Mouse (Mus musculus): ENCODE data around the gene Maml2.

Gene Maml2

GRCm38 (mm10) chr9:13307226-13307625 lies 9.5 kb downstream of the Maml2 start:
- in situ Hi-C loops (cut with MboI; ENCODE audit: low pct_unique_long_range_greater_than_20kb in 1 of 2, low sequenced_read_pairs in 2 of 2, unreplicated experiment in 1 of 2), result no loop called here

- in situ Hi-C loops (cut with MboI; ENCODE audit: low pct_unique_long_range_greater_than_20kb in 1 of 2, low sequenced_read_pairs in 2 of 2, unreplicated experiment in 1 of 2), result no loop called here
These were observed 11.0 kb downstream of the Maml2 start for GRCm38 (mm10) chr9:13308718-13309117.

- in situ Hi-C loops (cut with MboI; ENCODE audit: low pct_unique_long_range_greater_than_20kb in 1 of 2, low sequenced_read_pairs in 2 of 2, unreplicated experiment in 1 of 2), result no loop called here
These were observed 12.1 kb downstream of the Maml2 start for GRCm38 (mm10) chr9:13309807-13310206.

GRCm38 (mm10) chr9:13310236-13310635 lies 12.5 kb downstream of the Maml2 start:
- in situ Hi-C loops (cut with MboI; ENCODE audit: low pct_unique_long_range_greater_than_20kb in 1 of 2, low sequenced_read_pairs in 2 of 2, unreplicated experiment in 1 of 2), result no loop called here

GRCm38 (mm10) chr9:13311094-13311493 lies 13.3 kb downstream of the Maml2 start:
- in situ Hi-C loops (cut with MboI; ENCODE audit: low pct_unique_long_range_greater_than_20kb in 1 of 2, low sequenced_read_pairs in 2 of 2, unreplicated experiment in 1 of 2), result no loop called here

GRCm38 (mm10) chr9:13313923-13314322 lies 16.2 kb downstream of the Maml2 start:
- in situ Hi-C loops (cut with MboI; ENCODE audit: low pct_unique_long_range_greater_than_20kb in 1 of 2, low sequenced_read_pairs in 2 of 2, unreplicated experiment in 1 of 2), result no loop called here

- in situ Hi-C loops (cut with MboI; ENCODE audit: low pct_unique_long_range_greater_than_20kb in 1 of 2, low sequenced_read_pairs in 2 of 2, unreplicated experiment in 1 of 2), result no loop called here
These were observed 16.8 kb downstream of the Maml2 start for GRCm38 (mm10) chr9:13314577-13315004.

- in situ Hi-C loops (cut with MboI; ENCODE audit: low pct_unique_long_range_greater_than_20kb in 1 of 2, low sequenced_read_pairs in 2 of 2, unreplicated experiment in 1 of 2), result no loop called here
These were observed 17.6 kb downstream of the Maml2 start for GRCm38 (mm10) chr9:13315393-13315792.

- in situ Hi-C loops (cut with MboI; ENCODE audit: low pct_unique_long_range_greater_than_20kb in 1 of 2, low sequenced_read_pairs in 2 of 2, unreplicated experiment in 1 of 2), result no loop called here
These were observed 21.8 kb downstream of the Maml2 start for GRCm38 (mm10) chr9:13319566-13319965.

- in situ Hi-C loops (cut with MboI; ENCODE audit: low pct_unique_long_range_greater_than_20kb in 1 of 2, low sequenced_read_pairs in 2 of 2, unreplicated experiment in 1 of 2), result no loop called here
These were observed 23.1 kb downstream of the Maml2 start for GRCm38 (mm10) chr9:13320800-13321364.

GRCm38 (mm10) chr9:13323074-13323473 lies 25.3 kb downstream of the Maml2 start:
- in situ Hi-C loops (cut with MboI; ENCODE audit: low pct_unique_long_range_greater_than_20kb in 1 of 2, low sequenced_read_pairs in 2 of 2, unreplicated experiment in 1 of 2), result no loop called here

GRCm38 (mm10) chr9:13323612-13324011 lies 25.9 kb downstream of the Maml2 start:
- in situ Hi-C loops (cut with MboI; ENCODE audit: low pct_unique_long_range_greater_than_20kb in 1 of 2, low sequenced_read_pairs in 2 of 2, unreplicated experiment in 1 of 2), result no loop called here

GRCm38 (mm10) chr9:13414230-13414766 lies 116.5 kb downstream of the Maml2 start:
- in situ Hi-C loops (cut with MboI; ENCODE audit: low pct_unique_long_range_greater_than_20kb in 1 of 2, low sequenced_read_pairs in 2 of 2, unreplicated experiment in 1 of 2), result no loop called here

GRCm38 (mm10) chr9:13425031-13425940 lies 127.5 kb downstream of the Maml2 start:
- in situ Hi-C loops (cut with MboI; ENCODE audit: low pct_unique_long_range_greater_than_20kb in 1 of 2, low sequenced_read_pairs in 2 of 2, unreplicated experiment in 1 of 2), result no loop called here

GRCm38 (mm10) chr9:13429477-13430125 lies 131.8 kb downstream of the Maml2 start:
- in situ Hi-C loops (cut with MboI; ENCODE audit: low pct_unique_long_range_greater_than_20kb in 1 of 2, low sequenced_read_pairs in 2 of 2, unreplicated experiment in 1 of 2), result no loop called here

- in situ Hi-C loops (cut with MboI; ENCODE audit: low pct_unique_long_range_greater_than_20kb in 1 of 2, low sequenced_read_pairs in 2 of 2, unreplicated experiment in 1 of 2), result no loop called here
These were observed 132.5 kb downstream of the Maml2 start for GRCm38 (mm10) chr9:13430302-13430701.

- in situ Hi-C loops (cut with MboI; ENCODE audit: low pct_unique_long_range_greater_than_20kb in 1 of 2, low sequenced_read_pairs in 2 of 2, unreplicated experiment in 1 of 2), result no loop called here
These were observed 133.0 kb downstream of the Maml2 start for GRCm38 (mm10) chr9:13430744-13431143.

- in situ Hi-C loops (cut with MboI; ENCODE audit: low pct_unique_long_range_greater_than_20kb in 1 of 2, low sequenced_read_pairs in 2 of 2, unreplicated experiment in 1 of 2), result no loop called here
These were observed 133.9 kb downstream of the Maml2 start for GRCm38 (mm10) chr9:13431646-13432045.

GRCm38 (mm10) chr9:13433501-13434090 lies 135.8 kb downstream of the Maml2 start:
- in situ Hi-C loops (cut with MboI; ENCODE audit: low pct_unique_long_range_greater_than_20kb in 1 of 2, low sequenced_read_pairs in 2 of 2, unreplicated experiment in 1 of 2), result no loop called here
